Mouse (Mus musculus) kidney, adult 2 months (tissue): ENCODE measurements around the gene Wwc2.

Source experiments
- CTCF ChIP-seq: fragments of 200-500 bp; conservative IDR thresholded peaks from 2 replicates; pipeline ENCODE4 v1.5.1; 2011; ENCODE audit warnings: low read depth, mild to moderate bottlenecking, control low read depth, low read length, moderate library complexity, mixed read lengths; ENCODE audit not compliant: insufficient read depth, insufficient read length
- POLR2A ChIP-seq: fragments of 200-500 bp; IDR thresholded peaks from one replicate; pipeline ENCODE4 v1.6.1; 2011; ENCODE audit warnings: low read depth, low read length, control low read depth

DNA sequence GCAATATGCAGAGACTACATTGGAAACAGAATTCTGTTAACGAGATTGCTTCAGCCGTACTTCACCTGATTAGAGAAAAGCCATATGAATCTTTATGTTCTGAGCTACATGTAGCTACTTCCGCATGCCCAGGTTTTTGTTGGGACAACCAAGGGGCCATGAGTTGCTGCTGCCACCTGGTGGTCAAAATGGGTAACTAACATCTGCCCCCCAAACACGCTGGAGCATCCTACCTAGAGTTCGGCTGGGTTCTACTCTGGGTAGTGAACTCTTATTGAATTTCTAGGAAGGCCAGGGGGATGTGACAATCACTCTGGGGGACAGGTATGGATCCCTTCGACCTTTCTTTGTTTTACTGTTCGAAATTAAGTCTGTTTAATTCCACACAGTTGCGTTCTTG is 25.8 kb upstream of the Wwc2 start:
- TF ChIP-seq CTCF (peak; percentile 96), POLR2A (no peak)
